Mouse (Mus musculus): Measurements from ENCODE around the gene Olfr419. TPM values are rescaled to one million over a fixed set of nuclear protein-coding genes. Genes with fewer than 3 reads are reported as not detected.

Olfr419 gene
- not detected for total RNA-seq (2021)
- long read RNA-seq, experiment 1, result 0 reads
- long read RNA-seq, experiment 2, result 0 reads

DNA sequence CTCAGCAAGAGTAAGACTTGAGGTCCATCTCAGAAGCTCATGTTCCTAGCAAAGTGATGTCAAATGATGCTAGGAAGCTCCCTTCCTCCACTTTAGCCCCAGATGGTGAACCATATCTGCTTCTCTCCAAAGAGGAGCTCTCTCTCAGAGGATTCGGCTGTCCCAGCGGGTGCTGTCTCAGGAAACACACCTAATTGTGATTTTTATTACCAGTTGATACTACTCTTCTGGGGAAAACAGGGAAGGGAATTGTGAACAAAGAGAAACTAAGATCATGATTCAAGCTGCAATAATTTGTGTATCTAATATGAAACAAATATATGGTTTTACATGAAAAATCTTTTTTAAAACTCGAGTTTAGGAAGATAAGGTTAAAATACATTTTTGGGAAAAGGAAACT lies at the start of gene Olfr419:
Olfr419 (minus strand) TSS at position 101 of the 400 bp plus-strand sequence.
- no peak for DNase-seq (ENCODE audit: low spot score in 2 of 2)

DNA sequence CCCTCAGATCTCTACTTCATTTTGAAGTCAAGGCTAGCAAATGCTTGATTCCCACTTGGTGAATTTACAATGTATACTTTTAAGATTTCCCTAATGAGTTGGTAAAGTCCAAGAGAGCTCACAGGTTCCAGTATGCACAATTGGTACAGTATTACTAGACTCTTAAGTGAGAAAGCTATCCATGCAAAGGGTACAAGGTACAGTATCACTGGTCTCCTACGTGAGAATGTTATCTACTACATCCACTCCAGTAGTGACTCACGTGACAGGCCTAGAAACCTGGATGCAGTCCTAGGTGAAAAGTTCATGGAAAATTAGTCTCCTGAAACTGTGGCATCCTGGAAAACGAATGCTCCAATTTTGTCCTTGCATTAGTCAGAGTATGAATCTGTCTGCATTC lies 18.8 kb upstream of the Olfr419 start:
- DNase-seq (ENCODE audit: low spot score in 2 of 2), result no peak

DNA sequence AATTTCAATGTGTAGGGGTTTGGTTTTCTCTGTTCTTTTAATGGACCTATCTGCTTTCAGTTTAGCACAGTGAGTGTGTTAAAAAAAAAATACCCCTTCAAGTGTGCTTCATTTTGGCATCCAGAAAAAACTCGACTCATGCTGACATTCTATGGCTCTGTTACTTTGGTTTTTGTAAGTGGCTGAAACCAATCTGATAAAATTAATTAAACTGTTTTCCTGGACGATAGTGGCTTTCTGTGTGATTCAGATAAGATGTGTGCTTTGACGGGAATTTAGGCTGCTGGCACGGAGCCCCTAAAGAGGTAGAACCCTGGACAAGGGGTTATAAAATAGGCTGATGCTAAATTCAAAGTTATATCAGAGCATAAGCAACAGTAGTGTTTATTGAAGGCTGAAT lies 17.3 kb upstream of the Olfr419 start:
- DNase-seq (ENCODE audit: low spot score in 2 of 2), result no peak

DNA sequence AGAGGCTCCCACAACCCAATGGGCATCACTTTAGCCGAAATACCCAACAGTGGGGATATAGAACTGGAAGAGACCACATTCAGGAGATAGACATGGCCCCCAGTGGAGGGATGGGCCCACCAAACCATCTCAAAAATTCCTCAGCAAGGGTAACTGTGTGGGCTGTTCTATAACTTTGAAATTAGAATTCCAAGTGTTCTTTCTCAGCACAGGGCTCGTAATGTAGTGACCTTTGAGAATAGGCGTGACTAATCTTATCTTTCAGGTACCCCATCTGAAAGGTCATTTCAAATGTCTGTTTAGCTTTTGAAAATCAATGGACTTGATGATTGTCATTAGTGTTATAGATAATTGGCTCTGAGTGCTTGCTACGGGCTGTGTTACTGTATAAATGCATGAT lies 16.0 kb upstream of the Olfr419 start:
- DNase-seq (ENCODE audit: low spot score in 2 of 2), result no peak

DNA sequence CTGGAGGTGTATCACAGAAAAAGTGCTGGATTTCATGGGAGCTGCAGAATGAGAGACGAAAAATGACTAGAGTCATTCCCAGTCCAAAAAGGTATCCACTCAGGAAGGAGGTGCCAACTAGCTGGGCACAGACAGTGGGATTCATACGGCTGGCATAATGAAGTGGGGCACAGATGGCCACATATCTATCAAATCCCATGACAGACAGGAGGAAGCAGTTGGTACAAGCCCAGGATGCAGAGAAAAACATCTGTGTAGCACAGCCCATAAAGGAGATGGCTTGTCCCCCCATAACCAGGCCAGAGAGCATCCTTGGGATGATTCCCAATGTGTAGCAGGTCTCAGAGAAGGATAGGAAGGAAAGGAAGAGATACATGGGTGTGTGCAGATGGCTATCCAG lies 1.5 kb downstream of the Olfr419 start:
- no peak for DNase-seq (ENCODE audit: low spot score in 2 of 2)

DNA sequence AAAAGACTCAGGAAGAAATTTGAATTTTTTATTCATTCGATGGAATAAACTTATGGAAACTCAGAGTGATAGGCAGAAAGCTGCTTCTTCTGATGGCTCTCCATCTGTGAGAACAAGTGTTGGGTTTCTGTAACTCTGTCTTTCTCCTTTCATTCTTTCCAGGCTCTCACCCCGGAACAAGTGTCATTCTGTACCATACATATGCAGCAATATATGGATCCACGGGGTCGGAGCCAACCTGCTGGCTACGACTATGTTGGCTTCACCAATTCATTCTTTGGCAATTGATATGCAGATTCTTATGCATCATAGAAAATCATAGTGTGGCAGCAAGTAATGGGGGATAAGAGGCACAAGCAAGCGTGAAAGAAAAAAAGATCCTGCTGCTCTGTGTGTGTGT lies 4.7 kb downstream of the Olfr419 start:
- no peak for DNase-seq (ENCODE audit: low spot score in 2 of 2)

DNA sequence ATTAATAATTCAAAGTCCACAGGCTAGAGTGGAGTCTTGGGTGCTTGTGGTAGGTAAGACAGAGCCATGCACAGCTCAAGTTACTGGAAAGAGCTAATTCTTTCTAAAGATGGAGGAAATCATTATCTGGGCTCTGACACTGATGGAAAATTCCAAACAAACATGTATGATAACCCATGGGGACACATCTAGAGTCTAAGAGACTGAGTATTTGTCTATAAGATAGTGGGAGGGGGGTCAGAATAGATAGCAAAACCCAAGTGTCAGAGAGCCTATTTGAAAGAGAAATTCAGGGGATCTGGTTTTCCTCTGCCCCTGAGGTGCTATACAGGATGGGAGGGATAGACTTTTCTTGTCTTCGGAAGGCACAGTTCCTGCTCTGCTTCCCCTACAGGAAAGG lies 5.8 kb downstream of the Olfr419 start:
- DNase-seq (ENCODE audit: low spot score in 2 of 2), result no peak

DNA sequence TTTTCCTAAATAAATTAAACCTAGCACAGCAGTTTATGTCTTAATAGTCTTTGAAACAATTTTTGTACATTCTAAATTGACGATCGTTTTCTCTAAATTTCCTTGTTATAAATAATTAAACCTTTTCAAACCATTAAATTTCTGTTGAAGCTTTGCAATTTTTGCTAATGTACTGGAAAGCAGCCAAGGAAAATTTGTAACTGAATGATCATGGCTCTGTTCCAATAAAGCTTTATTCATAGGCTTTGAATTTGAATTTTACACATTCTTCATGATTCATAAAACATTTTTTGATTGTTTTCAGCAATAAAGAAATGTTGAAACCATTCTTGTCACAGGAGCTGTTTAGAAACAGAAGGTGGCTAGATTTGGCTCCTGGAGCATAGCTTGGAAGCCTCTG lies 7.2 kb downstream of the Olfr419 start:
- DNase-seq (ENCODE audit: low spot score in 2 of 2), result no peak

DNA sequence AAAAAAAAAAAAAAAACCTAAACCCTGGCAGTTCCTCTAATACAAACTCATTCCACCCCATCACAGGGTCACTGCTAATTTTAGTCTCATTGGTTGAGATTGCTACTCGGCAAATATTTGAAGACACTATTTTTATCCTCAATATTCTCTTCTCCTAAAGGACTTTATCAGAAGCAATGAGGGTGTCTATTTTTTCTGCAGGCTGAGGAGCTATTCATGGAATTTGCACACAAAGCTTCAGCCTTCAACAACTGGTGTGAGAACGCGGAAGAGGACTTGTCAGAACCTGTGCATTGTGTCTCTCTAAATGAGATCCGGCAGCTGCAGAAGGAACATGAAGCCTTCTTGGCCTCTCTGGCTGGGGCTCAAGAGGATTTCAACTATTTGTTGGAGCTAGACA lies 11.9 kb downstream of the Olfr419 start:
- DNase-seq (ENCODE audit: low spot score in 2 of 2), result no peak

DNA sequence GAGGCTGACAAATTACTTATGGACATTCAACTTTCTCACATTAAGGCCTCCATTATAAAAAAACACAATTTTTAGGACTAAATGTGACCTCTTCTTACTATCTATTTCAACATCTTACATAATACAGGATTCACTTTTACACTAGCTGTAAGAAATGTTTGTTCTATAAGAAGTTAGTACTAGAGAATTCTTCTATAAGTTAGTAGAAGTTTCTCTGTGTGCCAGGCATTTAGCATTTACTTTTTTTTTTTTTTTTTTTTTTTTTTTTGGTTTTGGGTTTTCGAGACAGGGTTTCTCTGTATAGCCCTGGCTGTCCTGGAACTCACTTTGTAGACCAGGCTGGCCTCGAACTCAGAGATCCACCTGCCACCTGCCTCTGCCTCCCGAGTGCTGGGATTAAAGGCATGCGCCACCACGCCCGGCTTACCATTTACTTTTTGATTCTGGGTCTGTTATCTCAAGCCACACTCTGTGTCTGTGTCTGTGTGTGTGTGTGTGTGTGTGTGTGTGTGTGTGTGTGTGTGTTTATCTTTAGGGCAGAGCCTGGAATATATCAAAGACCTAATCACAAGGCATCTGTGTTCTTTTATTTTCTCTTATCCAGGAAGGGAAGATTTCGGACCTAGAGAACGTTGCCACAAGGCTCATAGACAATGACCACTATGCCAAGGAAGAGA lies 35.2 kb downstream of the Olfr419 start:
- no peak for DNase-seq (ENCODE audit: low spot score in 2 of 2)

DNA sequence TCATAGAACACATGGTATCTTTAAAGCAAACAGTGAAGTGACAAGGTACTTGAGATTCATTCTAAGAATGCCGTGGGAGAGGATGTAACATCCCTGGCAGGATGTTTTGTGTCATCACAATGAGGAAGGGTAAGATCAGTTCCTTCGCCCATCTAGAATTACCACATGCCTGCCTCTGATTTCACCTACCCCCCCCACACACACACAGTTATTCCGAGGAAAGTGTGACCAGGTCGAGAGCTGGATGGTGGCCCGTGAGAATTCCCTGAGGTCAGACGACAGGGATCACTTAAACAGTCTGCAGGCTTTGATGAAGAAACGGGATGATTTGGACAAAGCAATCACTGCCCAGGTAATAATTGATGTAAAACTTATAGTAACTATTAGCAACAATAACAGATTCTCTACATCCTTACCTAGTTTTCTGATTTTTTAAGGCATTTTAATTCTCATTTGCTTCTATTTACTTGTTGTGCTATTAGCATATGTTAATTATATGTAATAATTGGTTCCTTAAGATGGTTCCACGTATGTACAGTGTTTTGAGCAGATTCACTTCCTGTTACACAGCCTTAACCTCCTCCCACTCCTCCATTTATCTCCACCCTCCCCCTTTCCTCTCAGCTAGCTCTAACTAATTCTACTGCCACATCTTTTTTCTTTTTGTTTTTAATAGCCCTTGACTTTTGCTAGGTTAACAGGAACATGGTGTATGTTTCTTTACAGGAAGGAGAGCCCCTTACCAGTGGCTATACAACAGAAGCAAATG lies 36.4 kb downstream of the Olfr419 start:
- DNase-seq (ENCODE audit: low spot score in 2 of 2), result no peak

DNA sequence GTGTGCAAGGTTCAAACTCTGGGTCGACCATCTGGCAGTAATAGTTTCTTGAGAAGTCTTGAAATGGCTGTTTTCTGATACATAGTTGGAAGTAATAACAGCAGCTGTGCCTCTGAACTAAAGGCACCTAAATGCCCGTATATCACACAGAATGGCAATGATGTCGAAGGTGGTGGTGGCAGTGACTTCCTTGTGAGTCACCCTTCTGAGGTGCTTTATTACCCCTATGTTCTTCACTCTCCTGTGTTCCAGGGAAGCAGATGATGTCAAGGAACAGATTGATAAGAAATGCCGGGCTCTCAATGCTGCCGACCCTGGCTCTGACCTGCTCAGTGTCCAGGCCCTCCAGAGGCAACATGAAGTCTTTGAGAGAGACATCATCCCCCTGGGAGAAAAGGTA lies 39.6 kb downstream of the Olfr419 start:
- no peak for DNase-seq (ENCODE audit: low spot score in 2 of 2)

DNA sequence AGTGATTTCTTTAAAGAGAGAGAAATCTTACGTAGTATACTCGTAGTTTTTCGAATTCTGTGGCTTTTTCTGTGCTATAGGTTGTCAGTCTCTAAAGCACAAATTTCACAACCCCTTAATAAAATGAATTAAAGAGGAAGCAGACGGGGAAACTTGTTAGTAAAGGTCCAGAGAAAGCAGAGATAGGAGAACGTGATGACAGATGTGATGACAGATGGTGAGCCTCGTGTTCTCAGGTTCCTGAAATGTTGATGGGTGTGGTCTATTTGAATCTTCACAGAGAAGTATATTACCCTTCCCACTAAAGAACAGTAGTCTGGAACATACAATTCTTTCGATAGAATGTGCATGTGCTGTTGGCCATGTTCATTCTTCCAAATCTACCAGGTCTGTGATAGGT lies 47.2 kb downstream of the Olfr419 start:
- no peak for DNase-seq (ENCODE audit: low spot score in 2 of 2)

Other genes with a start within 250 kb of the Olfr419 start
- 10 to 100 TPM in 1 of 2 experiments, 1 to 10 TPM in 1; 6.8 to 16.8 TPM for gene Ifi205, start 220.3 kb downstream of the Olfr419 start, total RNA-seq (2021)
- gene Olfr433, start 211.4 kb downstream of the Olfr419 start, total RNA-seq (2021), result not detected
- not detected for gene Olfr432, start 202.9 kb downstream of the Olfr419 start, total RNA-seq (2021)
- not detected for gene Olfr430, start 185.5 kb downstream of the Olfr419 start, total RNA-seq (2021)
- gene Olfr429, start 167.7 kb downstream of the Olfr419 start, total RNA-seq (2021), result not detected
- gene Olfr427, start 155.2 kb downstream of the Olfr419 start, total RNA-seq (2021), result not detected
- not detected for gene Olfr231, start 130.9 kb downstream of the Olfr419 start, total RNA-seq (2021)
- gene Olfr424, start 120.5 kb downstream of the Olfr419 start, total RNA-seq (2021), result not detected
- not detected for gene Olfr420, start 96.4 kb downstream of the Olfr419 start, total RNA-seq (2021)
- gene Spta1, start 79.3 kb downstream of the Olfr419 start, total RNA-seq (2021), result under 1 TPM; 0.23 to 0.67 TPM
- not detected for gene Mptx1, start 78.5 kb upstream of the Olfr419 start, total RNA-seq (2021)
- not detected for gene Olfr417, start 113.1 kb upstream of the Olfr419 start, total RNA-seq (2021)
- gene Olfr248, start 139.0 kb upstream of the Olfr419 start, total RNA-seq (2021), result not detected
- gene Olfr414, start 172.0 kb upstream of the Olfr419 start, total RNA-seq (2021), result not detected
- gene Olfr220, start 190.0 kb upstream of the Olfr419 start, total RNA-seq (2021), result not detected
- 1 to 10 TPM; 5.0 to 5.9 TPM for gene Fmn2, start 249.8 kb upstream of the Olfr419 start, total RNA-seq (2021)

Measured in adrenal gland, adult 18-20 months (tissue).